Mouse (Mus musculus): ENCODE results near the gene Mesp1. TPM values are rescaled to one million over a fixed set of nuclear protein-coding genes. Genes with fewer than 3 reads are reported as not detected.

Gene Mesp1
- total and polyA plus RNA-seq, 2 experiments from 2014 or later, result not detected

DNA sequence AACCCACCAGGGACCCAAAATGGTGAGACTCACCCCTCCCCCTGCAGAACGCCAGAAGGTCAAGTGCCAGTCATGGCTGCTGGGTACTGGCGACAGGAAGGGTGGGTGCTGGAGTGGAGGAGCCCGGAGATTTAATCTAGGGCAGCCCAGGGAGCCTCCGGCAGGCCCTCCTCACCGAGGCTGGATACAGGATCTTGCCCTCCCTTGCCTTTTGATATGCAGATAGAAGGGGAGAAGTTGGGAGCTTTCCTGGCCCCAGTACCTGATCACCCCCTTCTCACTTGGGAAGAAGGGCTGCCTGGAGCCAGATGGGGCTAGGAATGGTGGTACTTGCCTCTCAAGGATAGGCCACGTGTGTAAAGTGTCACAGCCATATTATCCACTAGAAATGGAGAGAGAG, 24.7 kb upstream of the Mesp1 start:
- no peak overlapping the region for H3K4me3 ChIP-seq (ENCODE audit: low read depth, low read length)
- DNase-seq (ENCODE audit: low spot score), result no peak
- H3K9ac ChIP-seq (replicated peaks; ENCODE audit: low read depth, low read length), result no peak overlapping the region
- H3K9me3 ChIP-seq (replicated peaks; ENCODE audit: control insufficient read depth, low read length), result no peaks in the 10 kb centered on the region
- peaks cover 9% of the 10 kb centered on the region; the same call in 1 of the 2 replicates for H3K4me1 ChIP-seq (ENCODE audit: control insufficient read depth, insufficient read depth)
- no peaks in the 10 kb centered on the region for H3K36me3 ChIP-seq (replicated peaks; ENCODE audit: control insufficient read depth, insufficient read depth, low read length)
- 12% methylated on average over 6 of the region's 6 CpGs for WGBS
- no peak overlapping the region for H3K27ac ChIP-seq (ENCODE audit: low read depth)
- ATAC-seq (ENCODE audit: insufficient read depth, low read depth), result no peak
- no peaks in the 10 kb centered on the region for H3K27me3 ChIP-seq (ENCODE audit: control insufficient read depth, insufficient read depth, low read length)
- no peak overlapping the region for H3K4me2 ChIP-seq (ENCODE audit: low read depth, low read length)
- TF ChIP-seq CTCF (IDR thresholded peaks at IDR 0.05; ENCODE audit: low read depth), result no peak
- TF ChIP-seq EP300 (IDR thresholded peaks at IDR 0.05; ENCODE audit: low read depth), result no peak

DNA sequence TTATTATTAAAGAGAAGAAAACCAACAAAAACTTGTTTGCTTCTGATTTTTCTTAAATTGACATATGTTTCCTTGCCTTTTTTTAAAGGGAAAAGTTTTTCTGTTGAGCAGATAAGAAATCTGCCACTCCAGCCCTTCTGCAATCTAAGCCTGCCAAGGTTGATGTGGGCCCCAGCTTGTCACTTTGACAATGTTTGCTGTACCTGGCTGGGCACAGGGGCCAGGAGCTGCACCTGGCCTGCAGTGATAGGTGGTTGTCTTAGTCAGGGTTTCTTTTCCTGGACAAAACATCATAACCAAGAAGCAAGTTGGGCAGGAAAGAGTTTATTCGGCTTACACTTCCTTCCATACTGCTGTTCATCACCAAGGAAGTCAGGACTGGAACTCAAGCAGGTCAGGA, 19.8 kb upstream of the Mesp1 start:
- 66% methylated on average over 1 of the region's 1 CpGs for WGBS
- no peak for ATAC-seq (ENCODE audit: insufficient read depth, low read depth)
- Histone ChIP-seq H3K27ac (ENCODE audit: low read depth) (no peak overlapping the region), H3K4me1 (ENCODE audit: control insufficient read depth, insufficient read depth) (peaks cover 3% of the 10 kb centered on the region; the same call in 1 of the 2 replicates), H3K4me2 (ENCODE audit: low read depth, low read length) (no peak overlapping the region), H3K36me3 (replicated peaks; ENCODE audit: control insufficient read depth, insufficient read depth, low read length) (no peaks in the 10 kb centered on the region), H3K9ac (replicated peaks; ENCODE audit: low read depth, low read length) (no peak overlapping the region), H3K4me3 (ENCODE audit: low read depth, low read length) (no peak overlapping the region), H3K9me3 (replicated peaks; ENCODE audit: control insufficient read depth, low read length) (no peaks in the 10 kb centered on the region), H3K27me3 (ENCODE audit: control insufficient read depth, insufficient read depth, low read length) (peaks cover 22% of the 10 kb centered on the region)
- TF ChIP-seq EP300 (IDR thresholded peaks at IDR 0.05; ENCODE audit: low read depth), result no peak
- TF ChIP-seq CTCF (IDR thresholded peaks at IDR 0.05; ENCODE audit: low read depth), result no peak
- no peak for DNase-seq (ENCODE audit: low spot score)

DNA sequence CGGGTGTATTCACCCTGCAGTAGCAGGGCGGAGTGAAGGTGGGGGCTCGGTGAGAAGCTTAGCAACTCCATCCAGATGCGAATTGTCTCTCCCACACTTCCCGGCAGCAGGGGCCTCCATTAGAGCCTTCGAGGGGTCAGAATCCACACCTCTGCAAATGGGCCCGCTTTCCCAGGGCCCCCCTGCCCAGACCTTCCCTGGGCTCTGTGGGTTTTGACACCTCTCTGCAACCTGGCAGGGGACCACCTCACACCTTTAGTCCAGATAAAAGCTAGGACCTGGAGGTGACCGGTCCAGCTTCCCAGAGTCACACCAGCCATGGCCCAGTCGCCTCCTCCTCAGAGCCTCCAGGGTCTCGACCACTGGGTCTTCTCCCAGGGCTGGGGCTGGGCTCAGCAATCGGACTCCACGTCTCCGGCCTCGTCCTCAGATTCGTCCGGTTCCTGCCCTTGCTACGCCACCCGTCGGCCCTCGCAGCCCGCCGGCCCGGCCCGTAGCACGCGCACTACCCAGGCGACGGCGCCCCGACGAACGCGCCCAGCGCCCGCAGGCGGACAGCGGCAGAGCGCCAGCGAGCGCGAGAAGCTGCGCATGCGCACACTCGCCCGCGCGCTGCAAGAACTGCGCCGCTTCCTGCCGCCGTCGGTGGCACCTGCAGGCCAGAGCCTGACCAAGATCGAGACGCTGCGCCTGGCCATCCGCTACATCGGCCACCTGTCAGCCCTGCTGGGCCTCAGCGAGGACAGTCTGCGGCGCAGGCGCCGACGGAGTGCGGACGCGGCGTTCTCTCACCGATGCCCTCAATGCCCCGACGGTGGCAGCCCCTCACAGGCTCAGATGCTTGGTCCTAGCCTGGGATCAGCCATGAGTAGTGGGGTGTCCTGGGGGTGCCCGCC, 17.3 kb upstream of the Mesp1 start, which contains the start of gene Mesp2:
Mesp2 (plus strand) TSS at position 117 of the 896 bp plus-strand sequence.
- Histone ChIP-seq H3K36me3 (replicated peaks; ENCODE audit: control insufficient read depth, insufficient read depth, low read length) (no peaks in the 10 kb centered on the region), H3K9me3 (replicated peaks; ENCODE audit: control insufficient read depth, low read length) (no peaks in the 10 kb centered on the region), H3K4me3 (ENCODE audit: low read depth, low read length) (peak within 1 kb of the TSS; percentile 19), H3K27ac (ENCODE audit: low read depth) (no peak within 1 kb of the TSS), H3K27me3 (ENCODE audit: control insufficient read depth, insufficient read depth, low read length) (peaks cover 22% of the 10 kb centered on the region), H3K4me2 (ENCODE audit: low read depth, low read length) (peak within 1 kb of the TSS; percentile 50), H3K9ac (replicated peaks; ENCODE audit: low read depth, low read length) (no peak within 1 kb of the TSS), H3K4me1 (ENCODE audit: control insufficient read depth, insufficient read depth) (no peaks in the 10 kb centered on the region)
- TF ChIP-seq EP300 (IDR thresholded peaks at IDR 0.05; ENCODE audit: low read depth) (no peak), CTCF (IDR thresholded peaks at IDR 0.05; ENCODE audit: low read depth) (no peak)
- peak; percentile 56 for DNase-seq (ENCODE audit: low spot score)
- 11% methylated on average over 71 of the region's 71 CpGs for WGBS
- ATAC-seq (ENCODE audit: insufficient read depth, low read depth), result peak; percentile 63

DNA sequence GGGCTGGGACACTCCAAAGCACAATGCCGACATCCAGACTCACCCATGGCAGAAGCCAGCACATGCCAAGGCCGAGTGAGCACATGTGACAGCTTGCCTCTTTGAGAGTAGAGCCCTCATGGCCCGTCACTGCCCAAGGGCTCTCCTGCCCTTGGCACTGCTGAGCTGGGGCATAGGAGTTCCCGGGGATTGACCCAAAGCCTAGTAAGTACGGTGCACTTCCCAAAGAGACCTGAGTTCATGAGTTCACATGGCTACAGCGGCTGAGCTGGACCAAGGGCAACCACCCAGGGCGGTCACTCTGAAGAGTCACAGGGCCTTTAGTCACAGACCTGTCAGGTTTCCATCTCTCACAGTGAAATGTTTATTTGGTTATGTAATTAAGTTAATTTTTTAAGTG, 15.0 kb upstream of the Mesp1 start:
- no peak for ATAC-seq (ENCODE audit: insufficient read depth, low read depth)
- TF ChIP-seq EP300 (IDR thresholded peaks at IDR 0.05; ENCODE audit: low read depth) (no peak), CTCF (IDR thresholded peaks at IDR 0.05; ENCODE audit: low read depth) (no peak)
- WGBS, result 85% methylated on average over 7 of the region's 7 CpGs
- no peak for DNase-seq (ENCODE audit: low spot score)
- no peaks in the 10 kb centered on the region for H3K4me1 ChIP-seq (ENCODE audit: control insufficient read depth, insufficient read depth)
- H3K27ac ChIP-seq (ENCODE audit: low read depth), result no peak overlapping the region
- no peaks in the 10 kb centered on the region for H3K9me3 ChIP-seq (replicated peaks; ENCODE audit: control insufficient read depth, low read length)
- H3K36me3 ChIP-seq (replicated peaks; ENCODE audit: control insufficient read depth, insufficient read depth, low read length), result no peaks in the 10 kb centered on the region
- H3K27me3 ChIP-seq (ENCODE audit: control insufficient read depth, insufficient read depth, low read length), result peaks cover 22% of the 10 kb centered on the region
- no peak overlapping the region for H3K9ac ChIP-seq (replicated peaks; ENCODE audit: low read depth, low read length)
- no peak overlapping the region for H3K4me3 ChIP-seq (ENCODE audit: low read depth, low read length)
- no peak overlapping the region for H3K4me2 ChIP-seq (ENCODE audit: low read depth, low read length)

DNA sequence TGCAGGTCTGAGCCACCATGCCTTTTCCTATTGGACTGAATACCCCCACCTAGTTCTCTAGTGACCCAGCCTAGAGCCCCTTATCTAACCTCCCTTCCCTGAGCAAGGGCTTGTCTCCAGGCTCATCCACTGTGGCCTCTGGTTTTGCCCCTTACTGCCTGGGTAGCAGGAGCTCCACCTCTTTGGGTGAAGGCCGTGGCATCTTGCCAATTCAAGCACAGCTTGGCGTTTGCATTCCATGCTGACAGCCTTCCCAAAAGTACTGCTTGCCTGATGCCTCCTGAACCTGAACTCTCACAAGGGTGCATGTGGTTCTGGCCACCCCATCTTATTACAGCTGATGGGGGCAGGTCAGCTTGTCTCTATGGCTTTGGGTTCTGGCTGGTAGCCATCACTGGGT, 10.3 kb upstream of the Mesp1 start:
- no peaks in the 10 kb centered on the region for H3K27me3 ChIP-seq (ENCODE audit: control insufficient read depth, insufficient read depth, low read length)
- H3K27ac ChIP-seq (ENCODE audit: low read depth), result no peak overlapping the region
- ATAC-seq (ENCODE audit: insufficient read depth, low read depth), result peak; percentile 18; the same call in 1 of the 2 replicates
- TF ChIP-seq EP300 (IDR thresholded peaks at IDR 0.05; ENCODE audit: low read depth), result no peak
- no peak for TF ChIP-seq CTCF (IDR thresholded peaks at IDR 0.05; ENCODE audit: low read depth)
- WGBS, result 18% methylated on average over 2 of the region's 2 CpGs
- peak; percentile 67 for DNase-seq (ENCODE audit: low spot score)
- no peaks in the 10 kb centered on the region for H3K4me1 ChIP-seq (ENCODE audit: control insufficient read depth, insufficient read depth)
- H3K9me3 ChIP-seq (replicated peaks; ENCODE audit: control insufficient read depth, low read length), result no peaks in the 10 kb centered on the region
- no peak overlapping the region for H3K4me2 ChIP-seq (ENCODE audit: low read depth, low read length)
- no peak overlapping the region for H3K4me3 ChIP-seq (ENCODE audit: low read depth, low read length)
- H3K36me3 ChIP-seq (replicated peaks; ENCODE audit: control insufficient read depth, insufficient read depth, low read length), result no peaks in the 10 kb centered on the region
- H3K9ac ChIP-seq (replicated peaks; ENCODE audit: low read depth, low read length), result no peak overlapping the region
